In the genomic region with DNA sequence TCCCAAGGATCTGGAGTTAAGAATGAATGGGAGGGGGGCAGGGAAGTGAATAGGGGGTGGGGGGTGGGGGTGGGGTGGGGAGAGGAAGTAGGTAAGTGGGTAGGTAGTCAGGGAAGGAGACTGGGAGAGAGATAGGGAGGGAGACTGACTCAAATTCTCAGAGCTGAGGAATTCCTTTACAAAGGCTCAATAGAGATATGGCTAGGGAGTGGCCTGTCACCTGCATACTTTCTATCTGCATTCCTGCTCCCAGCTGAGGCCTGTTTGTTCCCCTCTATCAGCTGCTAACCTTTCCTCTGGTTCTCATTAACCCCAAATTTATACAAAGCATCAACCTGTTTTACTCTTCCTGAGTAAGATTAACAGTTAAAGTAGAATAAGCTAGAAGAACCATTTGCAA, we compare ENCODE assay signal across 24 mouse cellular contexts.
A peak's percentile ranks its signal among the peaks of the same experiment; 100 is the strongest.
DNase-seq lines count a peak whose midpoint lies in the region; ATAC-seq and TF ChIP-seq lines count a peak whose summit lies in the region.
"Had no signal": no experiment of that assay in that cellular context is flagged by ENCODE, and none has a peak within 500 bp of the region (broad histone marks: within the 10 kb centered on the region; RNA-seq: fewer than 3 reads in every experiment).

No protein-coding gene starts in this region.

- H3K9ac ChIP-seq in lung, embryonic 16.5 days (ENCODE audit: low read length): no peak overlapping the region
- no peak overlapping the region for H3K9ac ChIP-seq in intestine, embryonic 15.5 days
- H3K9ac ChIP-seq: forebrain, embryonic 13.5 days; heart, embryonic 13.5 days; hindbrain, embryonic 15.5 days; limb, embryonic 13.5 days had no signal

- H3K9me3 ChIP-seq in lung, embryonic 16.5 days (ENCODE audit: control insufficient read depth, low read length): no peaks in the 10 kb centered on the region
- no peaks in the 10 kb centered on the region for H3K9me3 ChIP-seq in intestine, embryonic 15.5 days
- H3K9me3 ChIP-seq: forebrain, embryonic 13.5 days; heart, embryonic 13.5 days; hindbrain, embryonic 15.5 days; limb, embryonic 13.5 days had no signal

- peak; percentile 90 for ATAC-seq in lung, embryonic 16.5 days (ENCODE audit: low read depth)
- peak; percentile 63 for ATAC-seq in intestine, embryonic 15.5 days
- ATAC-seq: forebrain, embryonic 13.5 days; inflammation-experienced regulatory T-cells, adult 6 months; midbrain, embryonic 16.5 days had no signal

- H3K36me3 ChIP-seq in lung, embryonic 16.5 days (ENCODE audit: control insufficient read depth, insufficient read depth, low read length): no peaks in the 10 kb centered on the region
- H3K36me3 ChIP-seq in intestine, embryonic 15.5 days: no peaks in the 10 kb centered on the region
- H3K36me3 ChIP-seq: heart, embryonic 13.5 days; hindbrain, embryonic 15.5 days; limb, embryonic 13.5 days had no signal

- H3K4me1 ChIP-seq in lung, embryonic 16.5 days (replicated peaks; ENCODE audit: control insufficient read depth, insufficient read depth, low read length): peaks cover 10% of the 10 kb centered on the region; the same call in 1 of the 2 replicates
- no peaks in the 10 kb centered on the region for H3K4me1 ChIP-seq in intestine, embryonic 15.5 days (replicated peaks)
- H3K4me1 ChIP-seq: forebrain, embryonic 13.5 days; hindbrain, embryonic 15.5 days; limb, embryonic 13.5 days had no signal

- H3K4me3 ChIP-seq in lung, embryonic 16.5 days (ENCODE audit: low read length): no peak overlapping the region
- no peak overlapping the region for H3K4me3 ChIP-seq in intestine, embryonic 15.5 days (replicated peaks)
- no peak overlapping the region for H3K4me3 ChIP-seq in left cerebral cortex, adult 2 months
- H3K4me3 ChIP-seq: forebrain, embryonic 13.5 days; heart, embryonic 13.5 days; hindbrain, embryonic 15.5 days; limb, embryonic 13.5 days had no signal

- no peaks in the 10 kb centered on the region for H3K27me3 ChIP-seq in lung, embryonic 16.5 days (ENCODE audit: control insufficient read depth, insufficient read depth, low read depth, low read length)
- H3K27me3 ChIP-seq in intestine, embryonic 15.5 days (replicated peaks): no peaks in the 10 kb centered on the region
- H3K27me3 ChIP-seq: forebrain, embryonic 13.5 days; heart, embryonic 13.5 days; hindbrain, embryonic 15.5 days; limb, embryonic 13.5 days had no signal

- TF ChIP-seq CTCF in left cerebral cortex, adult 2 months (IDR thresholded peaks at IDR 0.05): no peak

- intact Hi-C loops in left cerebral cortex, adult 2 months (cut with DNase I): no loop called here

- no peak for DNase-seq in lung, postnatal 10 days
- peak; percentile 17 for DNase-seq in lung, postnatal 36 days
- no peak for DNase-seq in retina, postnatal 1 day
- no peak for DNase-seq in layer of hippocampus, adult 18-20 months (ENCODE audit: low spot score in 2 of 2)
- DNase-seq in left cerebral cortex, adult 2 months (ENCODE audit: extremely low spot score in 1 of 2, low spot score in 2 of 2): no peak
- DNase-seq: adrenal gland, postnatal 14 days; B cell, adult 2 months; cerebellum, adult 11 months; cerebellum, adult 9-10 months; cerebellum, postnatal 36 days; gastrocnemius, postnatal 10 days; heart, postnatal 10 days; kidney, adult 9 months; kidney, postnatal 10 days had no signal

- H3K4me2 ChIP-seq in lung, embryonic 16.5 days (ENCODE audit: low read depth, low read length): no peak overlapping the region
- H3K4me2 ChIP-seq in intestine, embryonic 15.5 days (replicated peaks): no peak overlapping the region
- H3K4me2 ChIP-seq: forebrain, embryonic 13.5 days; heart, embryonic 13.5 days; hindbrain, embryonic 15.5 days; limb, embryonic 13.5 days; liver, embryonic 11.5 days; midbrain, embryonic 11.5 days had no signal

- peak overlapping the region; percentile 74 for H3K27ac ChIP-seq in lung, embryonic 16.5 days (ENCODE audit: low read length)
- no peak overlapping the region for H3K27ac ChIP-seq in intestine, embryonic 15.5 days
- H3K27ac ChIP-seq in left cerebral cortex, adult 2 months: no peak overlapping the region
- H3K27ac ChIP-seq: forebrain, embryonic 13.5 days; heart, embryonic 13.5 days; hindbrain, embryonic 15.5 days; limb, embryonic 13.5 days had no signal
